Mouse (Mus musculus) stomach, embryonic 14.5 days (tissue): ENCODE measurements around the gene Ostc. TPM values are rescaled to one million over a fixed set of nuclear protein-coding genes. Genes with fewer than 3 reads are reported as not detected.

Experiments
- ATAC-seq: fragments of 200-750 bp; cut with Nextera tagmentation; 2 replicates; pipeline ENCODE4 v1.8.0; 2017; ENCODE audit warnings: low read depth, moderate TSS enrichment; ENCODE audit not compliant: insufficient number of reproducible peaks, insufficient read depth, low FRiP score
- H3K27ac ChIP-seq: fragments of 300-500 bp; sonication (generic); 2 replicates; pipeline ENCODE4 v1.5.1; 2014; ENCODE audit warnings: mild to moderate bottlenecking, low read length, moderate library complexity, mixed read lengths
- H3K27me3 ChIP-seq: fragments of 300-500 bp; sonication (generic); 2 replicates; pipeline ENCODE4 v1.6.1; 2014; ENCODE audit warnings: low read length, control low read depth, mixed read lengths; ENCODE audit not compliant: control insufficient read depth, insufficient read depth
- H3K36me3 ChIP-seq: fragments of 300-500 bp; sonication (generic); 2 replicates; pipeline ENCODE4 v1.6.1; 2014; ENCODE audit warnings: mild to moderate bottlenecking, control low read depth, low read length, moderate library complexity, mixed read lengths; ENCODE audit not compliant: control insufficient read depth, insufficient read depth
- H3K4me1 ChIP-seq: fragments of 300-500 bp; sonication (generic); 2 replicates; pipeline ENCODE4 v1.6.1; 2014; ENCODE audit warnings: low read length, control low read depth, mixed read lengths; ENCODE audit not compliant: control insufficient read depth, insufficient read depth
- H3K4me2 ChIP-seq: fragments of 300-500 bp; sonication (generic); replicated peaks from 2 replicates; pipeline ENCODE4 v1.6.1; 2014; ENCODE audit warnings: low read depth, low read length, control low read depth
- H3K4me3 ChIP-seq: fragments of 300-500 bp; sonication (generic); 2 replicates; pipeline ENCODE4 v1.5.1; 2014; ENCODE audit warnings: low read depth, low read length, control low read depth
- H3K9ac ChIP-seq: fragments of 300-500 bp; sonication (generic); replicated peaks from 2 replicates; pipeline ENCODE4 v1.6.1; 2014; ENCODE audit warnings: low read depth, mild to moderate bottlenecking, control low read depth, low read length, moderate library complexity, mixed read lengths
- H3K9me3 ChIP-seq: fragments of 300-500 bp; sonication (generic); 2 replicates; pipeline ENCODE4 v1.6.1; 2016; ENCODE audit warnings: low read depth, low read length, control low read depth; ENCODE audit not compliant: control insufficient read depth
- WGBS: fragments of 180-500 bp; shearing (Covaris S2); extraction: QIAGEN DNeasy Blood & Tissue Kit; methylation state at CpG from one replicate; pipeline ENCODE4 v1.1.7; 2014; 5-methylcytosine and 5-hydroxymethylcytosine counted together
- polyA plus RNA-seq: library from polyadenylated mRNA; unstranded; fragments of >200 nt; fragmentation: Nextera tagmentation; extraction: Ambion mirVana; gene quantifications from 2 replicates; pipeline ENCODE4 v1.2.1, GENCODE M21; 2014

Ostc gene
- 374 and 385 TPM in 2 replicates for polyA plus RNA-seq

DNA sequence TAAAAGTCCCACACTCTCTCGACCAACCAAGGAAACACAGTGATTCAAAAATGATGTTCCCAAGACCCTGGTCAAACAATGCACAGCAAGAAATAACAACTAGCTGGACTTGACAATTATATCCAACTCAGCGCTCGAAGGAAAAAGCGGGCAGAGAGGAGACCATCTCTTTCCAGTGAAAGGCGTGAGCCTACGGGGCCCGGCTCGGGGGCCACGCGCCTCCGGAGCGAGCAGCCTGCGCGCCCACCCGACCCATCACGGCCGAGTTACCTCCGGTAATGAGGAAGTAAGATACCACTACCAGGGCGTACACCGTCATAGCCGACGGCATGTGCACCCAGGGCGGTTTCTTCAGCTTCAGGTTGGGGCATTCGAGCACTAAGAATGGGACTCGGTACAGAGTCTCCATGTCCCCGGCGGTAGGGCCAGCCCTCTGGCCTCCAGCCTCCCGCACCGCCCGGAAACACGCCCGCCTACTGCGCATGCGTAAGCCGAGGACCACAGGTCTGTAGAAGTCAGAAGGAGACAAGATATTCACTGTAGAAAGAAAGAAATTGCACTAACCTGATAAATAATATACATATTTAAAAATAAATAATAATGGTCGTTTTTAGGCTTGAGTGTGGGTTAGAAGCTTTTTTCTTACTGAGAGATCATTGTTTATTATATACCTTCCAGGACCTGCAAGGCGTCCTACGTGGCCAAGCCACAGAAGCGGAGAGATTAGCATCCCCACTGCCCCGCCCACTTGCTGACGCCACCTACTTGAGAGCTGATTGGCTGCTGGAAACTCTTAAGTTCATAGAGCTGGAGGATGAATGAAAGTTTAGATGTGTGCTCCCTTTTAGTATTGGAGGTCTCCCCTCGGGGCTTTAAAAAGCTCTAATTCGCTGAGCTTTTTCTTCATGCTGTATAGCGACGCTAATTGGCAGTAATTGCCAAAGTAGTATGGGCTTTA lies at the start of gene Ostc:
Ostc (minus strand) TSS at position 478 of the 958 bp plus-strand sequence.
- Histone ChIP-seq H3K4me2 (peak within 1 kb of the TSS; percentile 71), H3K9me3 (no peaks in the 10 kb centered on the region), H3K27ac (peak within 1 kb of the TSS; percentile 82), H3K9ac (peak within 1 kb of the TSS; percentile 67), H3K4me3 (peak within 1 kb of the TSS; percentile 75), H3K27me3 (no peaks in the 10 kb centered on the region), H3K36me3 (peaks cover 2% of the 10 kb centered on the region; the same call in 1 of the 2 replicates), H3K4me1 (peaks cover 7% of the 10 kb centered on the region; the same call in 1 of the 2 replicates)
- peak; percentile 96 for ATAC-seq
- WGBS: under 1% methylated on average over 45 of the region's 45 CpGs

- Histone ChIP-seq H3K36me3 (no peaks in the 10 kb centered on the region), H3K9ac (no peak overlapping the region), H3K4me3 (no peak overlapping the region), H3K4me2 (no peak overlapping the region), H3K4me1 (no peaks in the 10 kb centered on the region), H3K27ac (no peak overlapping the region), H3K9me3 (no peaks in the 10 kb centered on the region), H3K27me3 (no peaks in the 10 kb centered on the region)
- no peak for ATAC-seq
- WGBS: 83% methylated on average over 15 of the region's 15 CpGs
Measured at GRCm38 (mm10) chr3:130758157-130758841, 49.1 kb upstream of the Ostc start.

GRCm38 (mm10) chr3:130757117-130757852 lies 48.0 kb upstream of the Ostc start:
- Histone ChIP-seq H3K9me3 (no peaks in the 10 kb centered on the region), H3K27me3 (no peaks in the 10 kb centered on the region), H3K4me1 (no peaks in the 10 kb centered on the region), H3K4me2 (no peak overlapping the region), H3K36me3 (no peaks in the 10 kb centered on the region), H3K9ac (no peak overlapping the region), H3K4me3 (no peak overlapping the region), H3K27ac (no peak overlapping the region)
- no peak for ATAC-seq
- WGBS: 81% methylated on average over 8 of the region's 8 CpGs

GRCm38 (mm10) chr3:130749206-130749605 lies 40.0 kb upstream of the Ostc start:
- H3K36me3 ChIP-seq: no peaks in the 10 kb centered on the region
- WGBS: 78% methylated on average over 3 of the region's 3 CpGs
- H3K9ac ChIP-seq: no peak overlapping the region
- H3K4me1 ChIP-seq: no peaks in the 10 kb centered on the region
- H3K4me3 ChIP-seq: no peak overlapping the region
- no peaks in the 10 kb centered on the region for H3K27me3 ChIP-seq
- no peak overlapping the region for H3K27ac ChIP-seq
- no peak overlapping the region for H3K4me2 ChIP-seq
- ATAC-seq: no peak
- peaks cover 3% of the 10 kb centered on the region; the same call in 1 of the 2 replicates for H3K9me3 ChIP-seq

GRCm38 (mm10) chr3:130746673-130747619 lies 37.7 kb upstream of the Ostc start:
- Histone ChIP-seq H3K4me3 (no peak overlapping the region), H3K9ac (no peak overlapping the region), H3K27me3 (no peaks in the 10 kb centered on the region), H3K27ac (no peak overlapping the region), H3K36me3 (no peaks in the 10 kb centered on the region), H3K4me2 (no peak overlapping the region), H3K4me1 (no peaks in the 10 kb centered on the region), H3K9me3 (peaks cover 3% of the 10 kb centered on the region; the same call in 1 of the 2 replicates)
- no peak for ATAC-seq
- 79% methylated on average over 10 of the region's 10 CpGs for WGBS

DNA sequence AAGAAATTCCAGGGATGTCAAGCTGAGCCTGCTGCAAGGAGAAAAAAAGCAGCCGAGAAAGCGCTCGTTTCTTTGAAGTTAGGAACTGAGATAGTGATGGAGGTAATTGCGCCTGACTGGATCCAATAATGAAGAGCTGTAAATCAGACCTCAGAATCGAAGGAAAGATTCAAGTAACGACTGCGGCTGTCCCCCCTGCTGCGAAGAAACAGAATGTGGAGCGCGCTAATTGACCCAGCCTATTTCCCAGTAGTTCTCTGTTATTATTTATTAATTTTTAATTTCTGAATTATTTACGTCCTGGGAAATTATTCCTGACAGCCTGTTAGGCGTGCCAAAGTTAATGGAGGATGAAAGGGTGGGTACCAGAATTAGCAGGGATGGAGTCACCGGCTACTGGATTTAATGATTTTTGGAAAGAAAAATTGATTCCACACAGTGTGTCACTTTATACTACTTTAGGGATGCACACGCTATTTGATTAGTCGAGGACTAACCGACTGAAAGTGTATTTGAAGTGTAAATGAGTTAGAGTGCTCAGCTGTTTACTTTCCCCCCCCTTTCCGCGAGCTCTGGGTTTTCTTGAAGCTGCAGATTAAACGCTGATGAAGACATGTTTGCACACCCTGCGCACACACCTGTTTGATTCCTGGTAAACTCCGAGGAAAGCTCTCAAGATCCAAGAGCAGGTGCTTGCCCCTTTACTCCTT lies 28.6 kb upstream of the Ostc start:
- Histone ChIP-seq H3K4me2 (no peak overlapping the region), H3K27ac (no peak overlapping the region), H3K4me1 (no peaks in the 10 kb centered on the region), H3K9me3 (no peaks in the 10 kb centered on the region), H3K27me3 (no peaks in the 10 kb centered on the region), H3K9ac (no peak overlapping the region), H3K36me3 (no peaks in the 10 kb centered on the region), H3K4me3 (no peak overlapping the region)
- ATAC-seq: no peak
- 34% methylated on average over 21 of the region's 21 CpGs for WGBS

GRCm38 (mm10) chr3:130736758-130737157 lies 27.5 kb upstream of the Ostc start:
- WGBS: 53% methylated on average over 4 of the region's 4 CpGs
- no peaks in the 10 kb centered on the region for H3K9me3 ChIP-seq
- no peaks in the 10 kb centered on the region for H3K27me3 ChIP-seq
- ATAC-seq: no peak
- H3K27ac ChIP-seq: no peak overlapping the region
- H3K4me1 ChIP-seq: no peaks in the 10 kb centered on the region
- no peak overlapping the region for H3K9ac ChIP-seq
- H3K4me2 ChIP-seq: no peak overlapping the region
- H3K36me3 ChIP-seq: no peaks in the 10 kb centered on the region
- no peak overlapping the region for H3K4me3 ChIP-seq
